Mouse (Mus musculus) bone marrow macrophage, adult 2 months (primary cell): Measurements from ENCODE around the gene Neurl2.

Experiments used
- CTCF ChIP-seq: IDR thresholded peaks from 2 replicates; pipeline ENCODE4 v1.5.1; 2012; ENCODE audit warnings: low read depth, mild to moderate bottlenecking, low read length, moderate library complexity
- POLR2A ChIP-seq: IDR thresholded peaks from 2 replicates; pipeline ENCODE4 v1.6.1; 2012; ENCODE audit warnings: mild to moderate bottlenecking, low read depth, low read length, borderline replicate concordance

GRCm38 (mm10) chr2:164835164-164835563 is 1.9 kb upstream of the Neurl2 start:
- TF ChIP-seq CTCF (no peak), POLR2A (no peak)
